Mouse (Mus musculus) neural tube, embryonic 14.5 days (tissue): ENCODE results near the gene Sat2. TPM values are rescaled to one million over a fixed set of nuclear protein-coding genes. Genes with fewer than 3 reads are reported as not detected.

ENCODE experiments used
- ATAC-seq: fragments of 200-750 bp; cut with Nextera tagmentation; 2 replicates; pipeline ENCODE4 v1.8.0; 2017; ENCODE audit warnings: low read depth, mild to moderate bottlenecking, moderate TSS enrichment, moderate library complexity
- H3K27ac ChIP-seq: fragments of 300-500 bp; sonication (generic); 2 replicates; pipeline ENCODE4 v1.5.1; 2014; ENCODE audit warnings: low read depth, mild to moderate bottlenecking, control low read depth, low read length, moderate library complexity, mixed read lengths
- H3K27me3 ChIP-seq: fragments of 300-500 bp; sonication (generic); 2 replicates; pipeline ENCODE4 v1.6.1; 2014; ENCODE audit warnings: low read length; ENCODE audit not compliant: control insufficient read depth, insufficient read depth
- H3K36me3 ChIP-seq: fragments of 300-500 bp; sonication (generic); 2 replicates; pipeline ENCODE4 v1.6.1; 2014; ENCODE audit warnings: low read length, mixed read lengths; ENCODE audit not compliant: control insufficient read depth, insufficient read depth
- H3K4me1 ChIP-seq: fragments of 300-500 bp; sonication (generic); 2 replicates; pipeline ENCODE4 v1.6.1; 2014; ENCODE audit warnings: low read length; ENCODE audit not compliant: control insufficient read depth, insufficient read depth
- H3K4me2 ChIP-seq: fragments of 300-500 bp; sonication (generic); 2 replicates; pipeline ENCODE4 v1.6.1; 2014; ENCODE audit warnings: mild to moderate bottlenecking, low read depth, low read length, control low read depth
- H3K4me3 ChIP-seq: fragments of 300-500 bp; sonication (generic); 2 replicates; pipeline ENCODE4 v1.5.1; 2014; ENCODE audit warnings: low read depth, low read length, control low read depth, mixed read lengths
- H3K9ac ChIP-seq: fragments of 300-500 bp; sonication (generic); replicated peaks from 2 replicates; pipeline ENCODE4 v1.6.1; 2014; ENCODE audit warnings: low read depth, mild to moderate bottlenecking, control low read depth, low read length, mixed read lengths
- H3K9me3 ChIP-seq: fragments of 300-500 bp; sonication (generic); 2 replicates; pipeline ENCODE4 v1.6.1; 2016; ENCODE audit warnings: low read length; ENCODE audit not compliant: control insufficient read depth
- WGBS: fragments of 180-500 bp; shearing (Covaris S2); extraction: QIAGEN DNeasy Blood & Tissue Kit; methylation state at CpG from one replicate; pipeline ENCODE4 v1.1.7; 2014; 5-methylcytosine and 5-hydroxymethylcytosine counted together
- polyA plus RNA-seq: library from polyadenylated mRNA; unstranded; fragments of >200 nt; fragmentation: Nextera tagmentation; extraction: Ambion mirVana; gene quantifications from 2 replicates; pipeline ENCODE4 v1.2.1, GENCODE M21; 2014

Gene Sat2
- polyA plus RNA-seq, 1 experiment from 2014 or later = 25.1 TPM

GRCm38 (mm10) chr11:69657462-69657881, 35.6 kb downstream of the Sat2 start:
- Histone ChIP-seq H3K9ac (no peak overlapping the region), H3K27ac (no peak overlapping the region), H3K4me3 (no peak overlapping the region), H3K36me3 (peaks cover 24% of the 10 kb centered on the region), H3K27me3 (no peaks in the 10 kb centered on the region), H3K4me2 (no peak overlapping the region), H3K9me3 (no peaks in the 10 kb centered on the region), H3K4me1 (peaks cover 8% of the 10 kb centered on the region; the same call in 1 of the 2 replicates)
- 86% methylated on average over 15 of the region's 15 CpGs for whole genome bisulfite sequencing
- no peak for ATAC-seq

- peak overlapping the region; percentile 34; the same call in 1 of the 2 replicates for H3K27ac ChIP-seq
- peaks cover 42% of the 10 kb centered on the region for H3K36me3 ChIP-seq
- peak overlapping the region; percentile 51 for H3K9ac ChIP-seq
- peaks cover 10% of the 10 kb centered on the region; the same call in 1 of the 2 replicates for H3K4me1 ChIP-seq
- ATAC-seq = no peak
- H3K4me2 ChIP-seq = peak overlapping the region; percentile 56
- H3K9me3 ChIP-seq = no peaks in the 10 kb centered on the region
- peak overlapping the region; percentile 45 for H3K4me3 ChIP-seq
- H3K27me3 ChIP-seq = no peaks in the 10 kb centered on the region
- 77% methylated on average over 3 of the region's 3 CpGs for WGBS
These were observed 39.5 kb downstream of the Sat2 start for GRCm38 (mm10) chr11:69661221-69661881.

GRCm38 (mm10) chr11:69662213-69662966, 40.6 kb downstream of the Sat2 start, which contains the start of gene Mpdu1:
Gene Mpdu1, minus strand, starts transcription at chr11:69662642.
- Histone ChIP-seq H3K9me3 (no peaks in the 10 kb centered on the region), H3K4me3 (peak within 1 kb of the TSS; percentile 45), H3K27me3 (no peaks in the 10 kb centered on the region), H3K27ac (peak within 1 kb of the TSS; percentile 82), H3K9ac (peak within 1 kb of the TSS; percentile 51), H3K36me3 (peaks cover 43% of the 10 kb centered on the region), H3K4me2 (peak within 1 kb of the TSS; percentile 56), H3K4me1 (peaks cover 10% of the 10 kb centered on the region; the same call in 1 of the 2 replicates)
- peak; percentile 95 for ATAC-seq
- under 1% methylated on average over 48 of the region's 48 CpGs for WGBS

GRCm38 (mm10) chr11:69662967-69663671, 41.3 kb downstream of the Sat2 start:
- Histone ChIP-seq H3K9ac (peak overlapping the region; percentile 51; the same call in 1 of the 2 replicates), H3K36me3 (peaks cover 47% of the 10 kb centered on the region), H3K4me3 (peak overlapping the region; percentile 45), H3K27ac (peak overlapping the region; percentile 82), H3K27me3 (no peaks in the 10 kb centered on the region), H3K4me1 (peaks cover 10% of the 10 kb centered on the region; the same call in 1 of the 2 replicates), H3K9me3 (no peaks in the 10 kb centered on the region), H3K4me2 (peak overlapping the region; percentile 56)
- 66% methylated on average over 13 of the region's 13 CpGs for WGBS
- peak; percentile 13 for ATAC-seq

- 85% methylated on average over 6 of the region's 6 CpGs for WGBS
These were observed 42.0 kb downstream of the Sat2 start for GRCm38 (mm10) chr11:69663795-69664194.

GRCm38 (mm10) chr11:69664841-69665240, 43.0 kb downstream of the Sat2 start:
- WGBS = 96% methylated on average over 7 of the region's 7 CpGs
- Histone ChIP-seq H3K27me3 (no peaks in the 10 kb centered on the region), H3K4me1 (peaks cover 16% of the 10 kb centered on the region), H3K9ac (no peak overlapping the region), H3K4me2 (no peak overlapping the region), H3K4me3 (no peak overlapping the region), H3K9me3 (no peaks in the 10 kb centered on the region), H3K27ac (no peak overlapping the region), H3K36me3 (peaks cover 54% of the 10 kb centered on the region)
- no peak for ATAC-seq

More at GRCm38 (mm10) chr11:69663795-69664194, 42.0 kb downstream of the Sat2 start:
- Histone ChIP-seq H3K9me3 (no peaks in the 10 kb centered on the region), H3K27ac (0 out of 2 replicates have a peak overlapping the region, but pooled peaks have one; percentile 82), H3K36me3 (peaks cover 48% of the 10 kb centered on the region), H3K27me3 (no peaks in the 10 kb centered on the region), H3K4me2 (no peak overlapping the region), H3K4me1 (peaks cover 10% of the 10 kb centered on the region; the same call in 1 of the 2 replicates), H3K4me3 (no peak overlapping the region), H3K9ac (no peak overlapping the region)
- ATAC-seq = no peak

- Histone ChIP-seq H3K36me3 (peaks cover 56% of the 10 kb centered on the region), H3K4me2 (no peak overlapping the region)
These were observed 43.7 kb downstream of the Sat2 start for GRCm38 (mm10) chr11:69665457-69665960.

GRCm38 (mm10) chr11:69665961-69666664, 44.3 kb downstream of the Sat2 start, which contains the start of gene Cd68:
Gene Cd68, minus strand, starts transcription at chr11:69666153.
- no peak for ATAC-seq
- H3K9ac ChIP-seq = no peak within 1 kb of the TSS
- H3K27me3 ChIP-seq = no peaks in the 10 kb centered on the region
- H3K9me3 ChIP-seq = no peaks in the 10 kb centered on the region
- H3K36me3 ChIP-seq = peaks cover 56% of the 10 kb centered on the region
- no peak within 1 kb of the TSS for H3K27ac ChIP-seq
- H3K4me1 ChIP-seq = peaks cover 26% of the 10 kb centered on the region
- H3K4me2 ChIP-seq = no peak within 1 kb of the TSS
- 36% methylated on average over 7 of the region's 7 CpGs for WGBS
- no peak within 1 kb of the TSS for H3K4me3 ChIP-seq

More at GRCm38 (mm10) chr11:69665457-69665960, 43.7 kb downstream of the Sat2 start:
- ATAC-seq = no peak
- WGBS = 80% methylated on average over 9 of the region's 9 CpGs
- H3K4me3 ChIP-seq = no peak overlapping the region
- H3K27me3 ChIP-seq = no peaks in the 10 kb centered on the region
- H3K4me1 ChIP-seq = peaks cover 23% of the 10 kb centered on the region
- H3K9me3 ChIP-seq = no peaks in the 10 kb centered on the region
- H3K9ac ChIP-seq = no peak overlapping the region
- no peak overlapping the region for H3K27ac ChIP-seq
